Mouse (Mus musculus): Measurements from ENCODE around the gene Arid1b.

Arid1b gene

GRCm38 (mm10) chr17:5180925-5181324, 186.8 kb downstream of the Arid1b start:
- no peak for DNase-seq (ENCODE audit: extremely low spot score, low read depth, low spot score)

- no peak for DNase-seq (ENCODE audit: extremely low spot score, low read depth, low spot score)
Measured at GRCm38 (mm10) chr17:5182493-5182892, 188.4 kb downstream of the Arid1b start.

- DNase-seq (ENCODE audit: extremely low spot score, low read depth, low spot score), result no peak
Measured at GRCm38 (mm10) chr17:5185501-5185900, 191.4 kb downstream of the Arid1b start.

- no peak for DNase-seq (ENCODE audit: extremely low spot score, low read depth, low spot score)
Measured at GRCm38 (mm10) chr17:5187546-5187945, 193.4 kb downstream of the Arid1b start.

- no peak for DNase-seq (ENCODE audit: extremely low spot score, low read depth, low spot score)
Measured at GRCm38 (mm10) chr17:5188400-5188799, 194.3 kb downstream of the Arid1b start.

GRCm38 (mm10) chr17:5189551-5190351, 195.6 kb downstream of the Arid1b start:
- peak; percentile 54 for DNase-seq (ENCODE audit: extremely low spot score, low read depth, low spot score)

GRCm38 (mm10) chr17:5190367-5190766, 196.2 kb downstream of the Arid1b start:
- no peak for DNase-seq (ENCODE audit: extremely low spot score, low read depth, low spot score)

GRCm38 (mm10) chr17:5194157-5194916, 200.2 kb downstream of the Arid1b start:
- DNase-seq (ENCODE audit: extremely low spot score, low read depth, low spot score), result no peak

GRCm38 (mm10) chr17:5195397-5195796, 201.3 kb downstream of the Arid1b start:
- DNase-seq (ENCODE audit: extremely low spot score, low read depth, low spot score), result no peak

- no peak for DNase-seq (ENCODE audit: extremely low spot score, low read depth, low spot score)
Measured at GRCm38 (mm10) chr17:5196005-5196404, 201.9 kb downstream of the Arid1b start.

GRCm38 (mm10) chr17:5196508-5196907, 202.4 kb downstream of the Arid1b start:
- no peak for DNase-seq (ENCODE audit: extremely low spot score, low read depth, low spot score)

GRCm38 (mm10) chr17:5197083-5197482, 203.0 kb downstream of the Arid1b start:
- no peak for DNase-seq (ENCODE audit: extremely low spot score, low read depth, low spot score)

GRCm38 (mm10) chr17:5197765-5198164, 203.6 kb downstream of the Arid1b start:
- DNase-seq (ENCODE audit: extremely low spot score, low read depth, low spot score), result no peak

GRCm38 (mm10) chr17:5198252-5198651, 204.1 kb downstream of the Arid1b start:
- DNase-seq (ENCODE audit: extremely low spot score, low read depth, low spot score), result no peak

GRCm38 (mm10) chr17:5198811-5199210, 204.7 kb downstream of the Arid1b start:
- DNase-seq (ENCODE audit: extremely low spot score, low read depth, low spot score), result no peak

GRCm38 (mm10) chr17:5200638-5201037, 206.5 kb downstream of the Arid1b start:
- no peak for DNase-seq (ENCODE audit: extremely low spot score, low read depth, low spot score)

GRCm38 (mm10) chr17:5201859-5202598, 207.9 kb downstream of the Arid1b start:
- DNase-seq (ENCODE audit: extremely low spot score, low read depth, low spot score), result no peak

- DNase-seq (ENCODE audit: extremely low spot score, low read depth, low spot score), result no peak
Measured at GRCm38 (mm10) chr17:5202756-5203155, 208.6 kb downstream of the Arid1b start.

GRCm38 (mm10) chr17:5203346-5204102, 209.4 kb downstream of the Arid1b start:
- DNase-seq (ENCODE audit: extremely low spot score, low read depth, low spot score), result no peak

GRCm38 (mm10) chr17:5204103-5204665, 210.1 kb downstream of the Arid1b start:
- DNase-seq (ENCODE audit: extremely low spot score, low read depth, low spot score), result no peak

Measured in hindlimb bud, embryonic 11.5 days (tissue).